Mouse (Mus musculus) intestine, postnatal 0 days (tissue): Measurements from ENCODE around the gene Map3k11. TPM values are rescaled to one million over a fixed set of nuclear protein-coding genes. Genes with fewer than 3 reads are reported as not detected.

Source experiments
- ATAC-seq: fragments of 200-750 bp; cut with Nextera tagmentation; 2 replicates; pipeline ENCODE4 v1.8.0; 2017; ENCODE audit warnings: mild to moderate bottlenecking, moderate TSS enrichment, moderate library complexity
- H3K27ac ChIP-seq: fragments of 300-500 bp; sonication (generic); 2 replicates; pipeline ENCODE4 v1.5.1; 2014; ENCODE audit warnings: mild to moderate bottlenecking, low read depth, low read length, moderate library complexity
- H3K27me3 ChIP-seq: fragments of 300-500 bp; sonication (generic); replicated peaks from 2 replicates; pipeline ENCODE4 v1.6.1; 2014; ENCODE audit warnings: low read length, mixed read lengths; ENCODE audit not compliant: control insufficient read depth, insufficient read depth
- H3K36me3 ChIP-seq: fragments of 300-500 bp; sonication (generic); 2 replicates; pipeline ENCODE4 v1.6.1; 2014; ENCODE audit warnings: mild to moderate bottlenecking, moderate library complexity; ENCODE audit not compliant: control insufficient read depth, insufficient read depth
- H3K4me1 ChIP-seq: fragments of 300-500 bp; sonication (generic); replicated peaks from 2 replicates; pipeline ENCODE4 v1.6.1; 2014; ENCODE audit warnings: antibody characterized with exemption, low read length, mixed read lengths; ENCODE audit not compliant: control insufficient read depth, insufficient read depth
- H3K4me2 ChIP-seq: fragments of 300-500 bp; sonication (generic); replicated peaks from 2 replicates; pipeline ENCODE4 v1.6.1; 2014; ENCODE audit warnings: low read depth, mild to moderate bottlenecking, moderate library complexity
- H3K4me3 ChIP-seq: fragments of 300-500 bp; sonication (generic); 2 replicates; pipeline ENCODE4 v1.5.1; 2014; ENCODE audit warnings: low read depth, low read length
- H3K9ac ChIP-seq: fragments of 300-500 bp; sonication (generic); 2 replicates; pipeline ENCODE4 v1.6.1; 2014; ENCODE audit warnings: mild to moderate bottlenecking, low read depth, low read length
- H3K9me3 ChIP-seq: fragments of 300-500 bp; sonication (generic); 2 replicates; pipeline ENCODE4 v1.6.1; 2016; ENCODE audit warnings: mixed run types; ENCODE audit not compliant: control insufficient read depth
- CTCF ChIP-seq: sonication (generic); IDR thresholded peaks from 2 replicates; pipeline ENCODE4 v1.5.1; 2016; ENCODE audit warnings: low read depth, mild to moderate bottlenecking, control low read depth, antibody characterized with exemption, moderate library complexity
- WGBS: fragments of 180-500 bp; shearing (Covaris S2); extraction: QIAGEN DNeasy Blood & Tissue Kit; methylation state at CpG from one replicate; pipeline ENCODE4 v1.1.7; 2014; 5-methylcytosine and 5-hydroxymethylcytosine counted together
- polyA plus RNA-seq: library from polyadenylated mRNA; unstranded; fragments of >200 nt; fragmentation: Nextera tagmentation; extraction: Ambion mirVana; gene quantifications from 2 replicates; pipeline ENCODE4 v1.2.1, GENCODE M21; 2015

Gene Map3k11
- polyA plus RNA-seq, 1 experiment from 2014 or later, result 29.4 TPM

DNA sequence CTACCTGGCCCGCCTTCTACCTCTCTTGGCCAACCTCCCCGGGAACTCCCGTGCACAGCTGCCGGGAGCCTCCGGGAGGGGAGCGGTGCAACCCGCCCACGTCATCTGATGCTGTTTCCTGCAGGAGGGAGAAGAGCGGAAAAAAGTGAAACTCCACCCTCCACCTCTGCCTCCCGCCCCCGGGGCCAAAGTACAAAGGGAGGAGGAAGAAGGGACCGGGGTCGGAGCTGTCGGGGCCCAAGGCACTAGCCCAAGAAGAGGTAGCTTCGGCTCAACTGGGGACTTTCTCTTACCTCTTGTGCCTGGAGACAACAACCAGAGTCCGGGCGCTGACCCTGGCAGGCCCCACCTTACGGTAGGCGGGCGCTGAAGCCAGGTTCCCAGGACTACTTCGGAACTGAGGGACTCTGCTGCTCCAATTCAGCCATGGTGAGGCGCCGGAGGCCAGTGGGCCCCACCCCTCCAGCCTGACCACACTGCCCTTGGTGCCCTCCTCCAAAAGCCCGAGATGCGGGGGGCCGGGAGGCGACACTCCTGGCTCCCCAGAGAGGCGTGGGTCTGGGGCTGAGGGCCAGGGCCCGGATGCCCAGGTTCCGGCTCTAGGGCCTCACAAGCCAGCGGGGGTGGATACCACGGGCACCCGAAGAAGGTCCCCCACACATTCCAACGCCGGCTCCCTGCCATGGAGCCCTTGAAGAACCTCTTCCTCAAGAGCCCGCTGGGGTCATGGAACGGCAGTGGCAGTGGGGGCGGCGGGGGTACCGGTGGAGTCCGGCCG is 1.2 kb downstream of the Map3k11 start:
- peak; percentile 78 for ATAC-seq
- peaks cover 16% of the 10 kb centered on the region for H3K4me1 ChIP-seq
- peaks cover 46% of the 10 kb centered on the region for H3K36me3 ChIP-seq
- peak overlapping the region; percentile 97 for H3K27ac ChIP-seq
- H3K4me2 ChIP-seq, result peak overlapping the region; percentile 99
- H3K9me3 ChIP-seq, result no peaks in the 10 kb centered on the region
- H3K9ac ChIP-seq, result peak overlapping the region; percentile 86
- H3K27me3 ChIP-seq, result no peaks in the 10 kb centered on the region
- peak overlapping the region; percentile 84 for H3K4me3 ChIP-seq
- peak; percentile 14; the same call in 1 of the 2 replicates for TF ChIP-seq CTCF
- 3% methylated on average over 42 of the region's 42 CpGs for WGBS

DNA sequence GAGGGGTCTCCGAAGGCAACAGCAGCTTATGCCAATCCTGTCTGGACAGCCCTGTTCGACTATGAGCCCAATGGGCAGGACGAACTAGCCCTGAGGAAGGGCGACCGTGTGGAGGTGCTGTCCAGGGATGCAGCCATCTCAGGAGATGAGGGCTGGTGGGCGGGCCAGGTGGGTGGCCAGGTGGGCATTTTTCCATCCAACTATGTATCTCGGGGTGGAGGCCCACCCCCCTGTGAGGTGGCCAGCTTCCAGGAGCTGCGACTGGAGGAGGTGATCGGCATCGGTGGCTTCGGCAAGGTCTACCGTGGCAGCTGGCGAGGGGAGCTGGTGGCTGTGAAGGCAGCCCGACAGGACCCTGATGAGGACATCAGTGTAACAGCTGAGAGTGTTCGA is 1.8 kb downstream of the Map3k11 start:
- Histone ChIP-seq H3K27ac (peak overlapping the region; percentile 97), H3K4me1 (peaks cover 16% of the 10 kb centered on the region), H3K9ac (peak overlapping the region; percentile 86), H3K4me3 (peak overlapping the region; percentile 84), H3K4me2 (peak overlapping the region; percentile 99), H3K9me3 (no peaks in the 10 kb centered on the region), H3K36me3 (peaks cover 46% of the 10 kb centered on the region), H3K27me3 (no peaks in the 10 kb centered on the region)
- WGBS, result 37% methylated on average over 15 of the region's 15 CpGs
- no peak for ATAC-seq
- TF ChIP-seq CTCF, result no peak

DNA sequence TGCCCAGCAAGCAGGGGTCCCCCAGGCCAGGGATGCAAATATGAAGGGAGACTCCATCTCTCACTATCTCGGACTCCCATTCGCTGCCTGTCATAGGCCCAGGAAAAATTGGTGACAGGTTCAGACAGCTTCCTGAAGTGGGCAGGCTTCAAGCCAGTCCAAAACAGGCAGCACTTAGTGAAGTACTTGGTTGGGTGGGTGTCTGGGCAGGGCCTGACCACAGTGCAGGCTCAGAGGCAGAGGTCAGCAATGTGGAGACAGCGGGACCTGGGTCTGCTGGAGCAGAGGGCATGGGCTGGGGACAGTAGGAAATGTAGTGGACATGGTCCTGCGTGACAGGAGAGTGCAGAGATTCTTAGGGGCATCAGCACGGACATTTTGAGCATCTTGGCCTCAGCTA is 3.1 kb downstream of the Map3k11 start:
- no peak for TF ChIP-seq CTCF
- Histone ChIP-seq H3K9ac (peak overlapping the region; percentile 86; the same call in 1 of the 2 replicates), H3K27ac (peak overlapping the region; percentile 62; the same call in 1 of the 2 replicates), H3K4me2 (peak overlapping the region; percentile 99), H3K9me3 (no peaks in the 10 kb centered on the region), H3K27me3 (no peaks in the 10 kb centered on the region), H3K4me3 (peak overlapping the region; percentile 84), H3K36me3 (peaks cover 47% of the 10 kb centered on the region), H3K4me1 (peaks cover 16% of the 10 kb centered on the region)
- 60% methylated on average over 5 of the region's 5 CpGs for WGBS
- ATAC-seq, result no peak

DNA sequence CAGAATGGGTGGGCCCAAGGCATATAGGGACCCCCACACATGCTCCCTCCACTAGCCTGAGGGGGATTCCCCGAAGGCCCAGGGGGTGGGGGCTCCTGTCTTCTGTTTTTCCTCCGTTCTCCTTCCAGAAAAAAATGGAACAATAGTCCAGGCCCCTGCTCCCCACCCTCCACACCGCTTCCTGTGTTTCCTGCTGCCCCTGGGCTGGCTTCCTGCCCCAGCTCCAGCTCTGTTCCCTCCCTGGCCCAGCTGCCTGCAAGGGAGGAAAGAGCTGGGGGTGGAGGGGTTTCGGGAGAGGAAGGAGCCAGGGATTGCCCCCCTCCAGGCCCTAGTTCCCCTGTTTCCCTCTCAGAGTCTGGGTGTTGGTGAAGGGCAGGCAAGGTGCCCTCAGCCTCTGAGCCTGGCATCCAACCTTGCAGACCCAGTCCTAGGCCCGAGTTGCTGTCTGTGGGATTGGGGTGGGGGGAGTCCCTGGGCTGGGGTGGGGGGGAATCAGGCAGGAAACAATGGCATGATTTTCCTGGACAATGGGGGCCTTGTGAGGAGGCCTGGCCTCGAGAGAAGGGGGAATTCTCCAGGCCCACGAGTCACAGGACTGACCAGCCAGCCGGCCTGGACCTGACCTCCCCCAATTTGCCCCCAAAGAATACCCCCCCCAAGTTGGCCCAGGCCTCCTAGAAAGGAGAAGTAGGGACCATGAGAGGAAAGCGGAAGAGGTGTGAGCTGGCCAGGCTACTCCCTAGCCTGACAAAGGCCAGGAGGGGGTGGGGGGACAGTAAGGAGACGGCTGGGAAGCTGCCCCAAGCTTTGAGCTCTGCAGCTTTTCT is 3.8 kb downstream of the Map3k11 start:
- Histone ChIP-seq H3K9ac (peak overlapping the region; percentile 86; the same call in 1 of the 2 replicates), H3K4me2 (peak overlapping the region; percentile 99), H3K4me1 (peaks cover 14% of the 10 kb centered on the region), H3K4me3 (peak overlapping the region; percentile 84), H3K9me3 (no peaks in the 10 kb centered on the region), H3K27ac (peak overlapping the region; percentile 62), H3K27me3 (no peaks in the 10 kb centered on the region), H3K36me3 (peaks cover 50% of the 10 kb centered on the region)
- TF ChIP-seq CTCF, result no peak
- WGBS, result 60% methylated on average over 10 of the region's 10 CpGs
- no peak for ATAC-seq

DNA sequence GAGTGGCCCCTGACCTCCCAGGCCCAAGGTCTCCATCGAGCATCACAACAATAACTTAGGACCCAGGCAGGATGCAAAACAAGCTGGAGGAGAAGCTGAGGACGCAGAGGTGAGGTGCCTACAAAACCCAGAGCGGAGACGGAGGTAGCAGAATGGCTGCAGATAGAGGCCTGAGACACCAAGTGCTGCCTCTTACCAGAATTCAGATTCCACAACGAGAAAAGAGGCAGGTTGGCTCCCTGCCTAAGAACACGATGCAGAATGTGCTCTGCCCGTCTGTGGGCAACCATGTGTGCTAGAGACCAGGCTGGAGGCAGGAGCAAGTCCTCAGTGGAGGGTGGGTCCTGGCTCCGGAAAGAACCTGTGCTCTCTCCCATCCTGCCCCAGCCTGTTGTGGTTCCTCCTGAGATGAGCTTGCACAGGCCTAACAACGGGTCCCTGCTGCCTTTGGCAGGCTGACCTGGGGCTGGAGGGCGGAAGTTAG is 4.4 kb downstream of the Map3k11 start:
- no peak for TF ChIP-seq CTCF
- H3K4me3 ChIP-seq, result peak overlapping the region; percentile 9; the same call in 1 of the 2 replicates
- peak overlapping the region; percentile 62 for H3K27ac ChIP-seq
- peaks cover 9% of the 10 kb centered on the region for H3K4me1 ChIP-seq
- no peak overlapping the region for H3K9ac ChIP-seq
- H3K9me3 ChIP-seq, result no peaks in the 10 kb centered on the region
- H3K4me2 ChIP-seq, result peak overlapping the region; percentile 99
- no peaks in the 10 kb centered on the region for H3K27me3 ChIP-seq
- ATAC-seq, result no peak
- WGBS, result 62% methylated on average over 10 of the region's 10 CpGs
- peaks cover 55% of the 10 kb centered on the region for H3K36me3 ChIP-seq

DNA sequence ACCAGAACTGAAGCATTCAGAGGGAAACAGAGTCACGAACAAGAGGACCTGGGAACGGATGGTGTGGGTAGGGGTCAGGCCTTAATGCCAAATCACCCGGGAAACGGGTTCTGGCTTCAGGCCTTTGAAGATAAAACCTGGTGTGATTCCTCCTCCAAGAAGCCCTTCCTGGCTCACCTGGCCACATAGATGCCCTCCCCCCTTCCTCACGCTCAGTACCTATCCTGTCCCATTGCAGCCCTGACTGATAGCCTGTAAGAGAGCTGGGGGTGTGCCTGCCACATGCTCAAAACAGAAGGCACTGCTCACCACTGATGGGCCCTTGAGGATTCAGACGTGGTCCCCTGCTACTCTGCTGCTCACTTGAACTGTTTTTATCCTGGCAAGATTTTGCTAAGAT is 5.3 kb downstream of the Map3k11 start:
- H3K9ac ChIP-seq, result no peak overlapping the region
- peak overlapping the region; percentile 99; the same call in 1 of the 2 replicates for H3K4me2 ChIP-seq
- 82% methylated on average over 6 of the region's 6 CpGs for WGBS
- TF ChIP-seq CTCF, result no peak
- no peaks in the 10 kb centered on the region for H3K9me3 ChIP-seq
- ATAC-seq, result no peak
- peaks cover 63% of the 10 kb centered on the region for H3K36me3 ChIP-seq
- H3K4me3 ChIP-seq, result no peak overlapping the region
- H3K27ac ChIP-seq, result no peak overlapping the region
- H3K27me3 ChIP-seq, result no peaks in the 10 kb centered on the region
- peaks cover 9% of the 10 kb centered on the region for H3K4me1 ChIP-seq
